Mouse (Mus musculus) CH12.LX (cell line): ENCODE data around the gene Nos1ap.

Experiments used
- BHLHE40 ChIP-seq: IDR thresholded peaks from 2 replicates; pipeline ENCODE4 v1.6.1; 2011; ENCODE audit warnings: mild to moderate bottlenecking, low read depth, low read length, improper control_type of control experiment
- CTCF ChIP-seq, 2 experiments: IDR thresholded peaks in 1 of 2; conservative IDR thresholded peaks in 1 of 2; 2 replicates each; pipeline ENCODE4 v1.5.1; 2011 to 2012; ENCODE audit warnings: low read depth in 2 of 2, low read length in 2 of 2, improper control_type of control experiment in 1 of 2, inconsistent platforms in 1 of 2, mild to moderate bottlenecking in 1 of 2, moderate library complexity in 1 of 2
- EP300 ChIP-seq: IDR thresholded peaks from 2 replicates; pipeline ENCODE4 v1.6.1; 2011; ENCODE audit warnings: low read length, improper control_type of control experiment
- KAT2A ChIP-seq: IDR thresholded peaks from 2 replicates; pipeline ENCODE4 v1.6.1; 2012; ENCODE audit warnings: low read length, improper control_type of control experiment, inconsistent platforms; ENCODE audit not compliant: insufficient replicate concordance
- SIN3A ChIP-seq: IDR thresholded peaks from 2 replicates; pipeline ENCODE4 v1.6.1; 2012; ENCODE audit warnings: low read length, improper control_type of control experiment, inconsistent platforms
- USF1 ChIP-seq: IDR thresholded peaks from 2 replicates; pipeline ENCODE4 v1.6.1; 2014; ENCODE audit warnings: low read depth, mild to moderate bottlenecking, inconsistent platforms, low read length, improper control_type of control experiment
- ZNF384 ChIP-seq: IDR thresholded peaks from 2 replicates; pipeline ENCODE4 v1.6.1; 2012; ENCODE audit warnings: low read depth, low read length, improper control_type of control experiment, inconsistent platforms

DNA sequence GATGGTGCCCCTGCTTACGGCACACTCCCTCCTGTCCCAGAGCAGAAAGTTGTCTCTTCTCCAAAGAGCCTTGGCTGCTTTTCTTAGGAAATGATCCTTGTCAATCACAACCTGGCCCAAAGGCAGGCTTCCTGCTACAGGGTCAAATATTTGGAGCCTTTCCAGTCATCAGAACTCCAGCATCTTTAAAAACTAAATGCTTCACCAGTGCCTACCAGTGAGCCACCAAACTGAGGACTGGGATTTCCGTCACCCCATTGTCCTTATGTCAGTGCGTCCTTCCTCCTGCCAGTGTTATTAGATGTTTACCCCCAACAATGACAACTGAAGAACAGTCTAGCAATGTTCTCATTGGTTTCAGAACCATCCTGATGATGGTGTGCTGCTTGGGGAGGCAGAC lies 28.9 kb downstream of the Nos1ap start:
- TF ChIP-seq CTCF (conservative IDR thresholded peaks at IDR 0.05 in 1 of 2, IDR thresholded peaks at IDR 0.05 in 1 of 2; ENCODE audit: low read depth in 2 of 2, low read length in 2 of 2) = no peak
- no peak for TF ChIP-seq SIN3A
- no peak for TF ChIP-seq BHLHE40
- no peak for TF ChIP-seq KAT2A
- TF ChIP-seq EP300 = no peak
- no peak for TF ChIP-seq ZNF384
- TF ChIP-seq USF1 = no peak
